Mouse (Mus musculus) kidney, adult 9 months (tissue): ENCODE results near the gene Mark2.
A peak's percentile ranks its signal among the peaks of the same experiment; 100 is the strongest.

Experiments used
- DNase-seq: peaks from one replicate; pipeline ENCODE4 v3.0.0; 2022

Gene Mark2

GRCm38 (mm10) chr19:7265478-7266191, 76.0 kb downstream of the Mark2 start:
- no peak for DNase-seq

- DNase-seq: peak; percentile 42
Measured at GRCm38 (mm10) chr19:7264766-7265331, 76.8 kb downstream of the Mark2 start.

- DNase-seq: peak; percentile 86
Measured at GRCm38 (mm10) chr19:7264088-7264765, 77.4 kb downstream of the Mark2 start.

- no peak for DNase-seq
Measured at GRCm38 (mm10) chr19:7262592-7262991, 79.1 kb downstream of the Mark2 start.

- no peak for DNase-seq
Measured at GRCm38 (mm10) chr19:7261964-7262363, 79.7 kb downstream of the Mark2 start.

- DNase-seq: no peak
Measured at GRCm38 (mm10) chr19:7261476-7261875, 80.2 kb downstream of the Mark2 start.

- no peak for DNase-seq
Measured at GRCm38 (mm10) chr19:7257881-7258280, 83.8 kb downstream of the Mark2 start.

GRCm38 (mm10) chr19:7246021-7246420, 95.6 kb downstream of the Mark2 start:
- DNase-seq: no peak

GRCm38 (mm10) chr19:7240782-7241690, 100.6 kb downstream of the Mark2 start, which contains the start of gene Naa40:
Naa40 (minus strand) TSS chr19:7241183.
- peak; percentile 94 for DNase-seq

- DNase-seq: no peak
Measured at GRCm38 (mm10) chr19:7240291-7240690, 101.4 kb downstream of the Mark2 start.

- no peak for DNase-seq
Measured at GRCm38 (mm10) chr19:7239574-7239973, 102.1 kb downstream of the Mark2 start.

- no peak for DNase-seq
Measured at GRCm38 (mm10) chr19:7236742-7237141, 104.9 kb downstream of the Mark2 start.

GRCm38 (mm10) chr19:7236011-7236410, 105.6 kb downstream of the Mark2 start:
- no peak for DNase-seq

- DNase-seq: no peak
Measured at GRCm38 (mm10) chr19:7235461-7235860, 106.2 kb downstream of the Mark2 start.

GRCm38 (mm10) chr19:7234537-7235221, 107.0 kb downstream of the Mark2 start:
- peak; percentile 85 for DNase-seq

- peak; percentile 82 for DNase-seq
Measured at GRCm38 (mm10) chr19:7226511-7226914, 115.1 kb downstream of the Mark2 start.
